Mouse (Mus musculus) bone marrow, adult 2 months (tissue): ENCODE results near the gene Rarg. TPM values are rescaled to one million over a fixed set of nuclear protein-coding genes. Genes with fewer than 3 reads are reported as not detected.

Experiments used
- H3K27ac ChIP-seq: fragments of 200-500 bp; 2 replicates; pipeline ENCODE4 v1.5.1; 2012; ENCODE audit warnings: low read depth, mild to moderate bottlenecking, control low read depth, inconsistent platforms, low read length; ENCODE audit not compliant: control insufficient read depth, poor library complexity, insufficient read depth
- H3K4me1 ChIP-seq: fragments of 200-500 bp; 2 replicates; pipeline ENCODE4 v1.6.1; 2011; ENCODE audit warnings: low read length; ENCODE audit not compliant: control insufficient read depth, insufficient read depth
- H3K4me3 ChIP-seq: fragments of 200-500 bp; replicated peaks from 2 replicates; pipeline ENCODE3; 2011; ENCODE audit warnings: mild to moderate bottlenecking, low read depth, low read length, control low read depth; ENCODE audit not compliant: control insufficient read depth
- CTCF ChIP-seq: fragments of 200-500 bp; IDR thresholded peaks from 2 replicates; pipeline ENCODE4 v1.5.1; 2011; ENCODE audit warnings: low read length, control low read depth; ENCODE audit not compliant: control insufficient read depth, insufficient read depth
- POLR2A ChIP-seq: fragments of 200-500 bp; IDR thresholded peaks from 2 replicates; pipeline ENCODE4 v1.6.1; 2011; ENCODE audit warnings: low read depth, mild to moderate bottlenecking, control low read depth, low read length, borderline replicate concordance; ENCODE audit not compliant: control insufficient read depth
- WGBS: fragments of 180-500 bp; shearing (Covaris S2); methylation state at CpG from one replicate; pipeline ENCODE4 v1.1.7; 2018; 5-methylcytosine and 5-hydroxymethylcytosine counted together
- polyA plus RNA-seq: library from polyadenylated mRNA; stranded (reverse); fragments of >200 nt; gene quantifications from 2 replicates; pipeline ENCODE4 v1.2.4, GENCODE M21; 2011; ENCODE audit warnings: low replicate concordance; ENCODE audit not compliant: missing spikeins, insufficient read depth, insufficient read length

The Rarg gene
- polyA plus RNA-seq: 17.1 and 36.3 TPM in 2 replicates

- Histone ChIP-seq H3K4me1 (no peaks in the 10 kb centered on the region), H3K27ac (no peak within 1 kb of the TSS), H3K4me3 (peak within 1 kb of the TSS; percentile 14)
- WGBS: 3% methylated on average over 45 of the region's 46 CpGs
- TF ChIP-seq POLR2A (no peak), CTCF (no peak)
These were observed at the start of gene Rarg for GRCm38 (mm10) chr15:102257202-102258075. Gene Rarg (minus strand): TSS chr15:102257517.

- H3K4me1 ChIP-seq: no peaks in the 10 kb centered on the region
- H3K4me3 ChIP-seq: no peak overlapping the region
- no peak overlapping the region for H3K27ac ChIP-seq
- 83% methylated on average over 6 of the region's 6 CpGs for WGBS
- TF ChIP-seq CTCF (no peak), POLR2A (no peak)
These were observed 45.2 kb upstream of the Rarg start for GRCm38 (mm10) chr15:102302542-102302941.

DNA sequence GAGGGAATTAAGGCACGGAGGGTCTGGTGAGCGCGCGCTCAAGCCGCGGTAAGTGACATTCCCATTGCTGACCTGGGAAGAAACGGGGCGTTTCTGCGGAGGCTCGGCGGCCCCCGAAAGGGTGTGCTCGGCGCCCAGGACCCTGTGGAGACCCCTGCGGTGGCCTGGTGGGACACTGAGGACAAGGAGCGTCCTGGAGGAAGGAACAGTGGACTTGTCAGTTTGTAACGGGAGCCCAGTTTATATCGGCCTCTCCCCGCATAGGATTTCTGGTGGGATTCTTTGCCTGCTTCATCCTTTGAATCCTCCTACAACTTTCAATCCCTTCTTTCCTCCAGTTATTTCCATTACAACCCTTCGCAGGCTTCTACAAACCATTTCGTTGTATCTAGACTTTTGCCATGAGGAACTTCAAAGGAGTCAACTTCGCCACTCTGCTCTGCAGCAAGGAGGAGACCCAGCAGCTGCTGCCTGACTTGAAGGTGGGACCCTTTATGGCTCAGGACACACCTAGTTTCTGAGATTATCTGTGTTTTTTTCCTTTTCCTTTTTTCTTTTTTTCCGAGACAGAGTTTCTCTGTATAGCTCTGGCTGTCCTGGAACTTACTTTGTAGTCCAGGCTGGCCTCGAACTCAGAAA is 39.2 kb upstream of the Rarg start:
- 0 out of 2 replicates have a peak overlapping the region, but pooled peaks have one; percentile 26 for H3K27ac ChIP-seq
- WGBS: 4% methylated on average over 24 of the region's 24 CpGs
- no peaks in the 10 kb centered on the region for H3K4me1 ChIP-seq
- H3K4me3 ChIP-seq: peak overlapping the region; percentile 94
- no peak for TF ChIP-seq CTCF
- no peak for TF ChIP-seq POLR2A

GRCm38 (mm10) chr15:102295633-102296367 is 38.5 kb upstream of the Rarg start, which contains the start of gene Espl1:
Gene Espl1 (plus strand): TSS chr15:102296266.
- peak; percentile 84; the same call in 1 of the 2 replicates for TF ChIP-seq POLR2A
- no peak for TF ChIP-seq CTCF
- Histone ChIP-seq H3K27ac (0 out of 2 replicates have a peak within 1 kb of the TSS, but pooled peaks have one; percentile 26), H3K4me1 (no peaks in the 10 kb centered on the region), H3K4me3 (peak within 1 kb of the TSS; percentile 94)
- 4% methylated on average over 25 of the region's 25 CpGs for WGBS

DNA sequence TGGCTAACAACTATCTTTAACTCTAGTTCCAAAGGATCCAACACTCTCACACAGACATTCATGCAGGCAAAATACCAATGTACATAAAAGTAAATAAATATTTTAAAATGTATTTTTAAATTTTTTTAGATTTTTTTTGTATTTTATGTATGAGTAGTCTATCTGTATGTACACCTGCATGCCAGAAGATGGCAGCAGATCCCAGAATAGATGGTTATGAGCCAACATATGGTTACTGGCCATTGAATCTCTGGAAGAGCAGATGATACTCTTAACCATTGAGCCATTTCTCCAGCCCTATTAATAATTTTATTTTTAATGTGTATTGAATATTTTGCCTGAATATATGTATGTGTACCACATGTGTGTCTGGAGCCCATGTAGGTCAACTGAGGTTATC is 30.1 kb upstream of the Rarg start:
- TF ChIP-seq POLR2A (no peak), CTCF (peak; percentile 29; the same call in 1 of the 2 replicates)
- no peak overlapping the region for H3K4me3 ChIP-seq

DNA sequence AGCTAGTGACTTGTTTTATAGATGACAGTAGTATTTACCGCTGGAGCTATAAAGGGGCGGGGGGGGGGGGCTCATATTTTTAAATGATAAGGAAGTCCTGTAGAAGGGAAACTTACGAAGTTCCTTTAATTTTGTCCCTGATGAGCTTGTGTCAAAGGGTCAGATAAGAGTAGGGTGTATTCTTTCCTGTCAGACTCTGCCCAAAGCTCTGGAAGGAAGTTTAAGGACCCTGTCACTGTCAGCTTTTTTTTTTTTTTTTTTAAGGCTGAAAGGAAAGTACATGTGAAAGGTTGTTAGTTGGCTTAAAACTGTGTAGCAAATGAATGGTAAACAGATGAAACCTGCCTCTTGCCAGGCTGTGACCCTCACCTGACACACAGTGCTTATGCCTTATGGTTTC is 26.3 kb upstream of the Rarg start:
- no peak overlapping the region for H3K27ac ChIP-seq
- peaks cover 6% of the 10 kb centered on the region; the same call in 1 of the 2 replicates for H3K4me1 ChIP-seq
- WGBS: 48% methylated on average over 3 of the region's 3 CpGs

More for the DNA sequence above, 30.1 kb upstream of the Rarg start:
- Histone ChIP-seq H3K27ac (no peak overlapping the region), H3K4me1 (peaks cover 4% of the 10 kb centered on the region; the same call in 1 of the 2 replicates)

DNA sequence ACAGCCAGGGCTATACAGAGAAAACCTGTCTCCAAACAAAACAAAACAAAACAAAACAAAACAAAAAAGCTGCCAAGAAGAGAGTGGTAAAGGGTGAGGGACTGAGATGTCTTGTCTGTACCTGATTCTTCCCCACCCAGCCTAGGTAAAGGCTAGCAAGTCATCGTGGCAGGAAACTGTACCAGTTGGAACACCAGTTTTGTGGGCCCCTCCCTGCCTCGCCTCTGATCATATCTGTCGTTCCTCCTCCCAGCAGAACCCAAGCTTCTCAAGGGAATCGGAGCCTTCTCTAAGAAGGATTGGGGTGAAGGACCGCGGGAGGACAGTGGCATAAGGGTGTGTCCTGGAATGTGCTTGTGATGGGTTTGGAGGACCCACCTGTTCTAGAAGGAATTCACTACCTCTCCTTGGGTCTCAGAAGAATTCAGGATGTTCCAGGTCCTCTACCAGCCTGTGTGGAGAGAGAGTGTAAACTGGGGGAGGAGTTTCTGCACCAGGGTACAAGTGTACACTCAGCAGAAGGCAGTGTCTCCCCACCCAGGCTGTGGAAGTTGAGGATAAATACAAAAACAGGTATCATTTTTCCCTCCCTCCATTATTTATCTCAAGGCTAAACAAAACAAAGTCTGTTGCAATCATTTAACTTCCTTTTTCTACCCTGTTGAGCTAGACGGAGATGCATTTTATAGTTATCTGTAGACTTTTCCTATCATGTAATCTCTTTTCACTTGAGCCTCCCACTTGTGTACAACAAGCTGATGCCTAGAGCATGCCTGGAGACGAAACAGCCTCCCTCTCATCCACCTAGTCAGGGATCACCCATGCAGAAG is 25.4 kb upstream of the Rarg start:
- Histone ChIP-seq H3K4me3 (no peak overlapping the region), H3K4me1 (peaks cover 6% of the 10 kb centered on the region; the same call in 1 of the 2 replicates), H3K27ac (peak overlapping the region; percentile 43; the same call in 1 of the 2 replicates)
- WGBS: 34% methylated on average over 8 of the region's 8 CpGs
- TF ChIP-seq POLR2A (no peak), CTCF (no peak)

More for the DNA sequence above, 26.3 kb upstream of the Rarg start:
- no peak for TF ChIP-seq POLR2A
- no peak for TF ChIP-seq CTCF
- no peak overlapping the region for H3K4me3 ChIP-seq
